Mouse (Mus musculus): ENCODE measurements around the gene Ccdc96.

The Ccdc96 gene

DNA sequence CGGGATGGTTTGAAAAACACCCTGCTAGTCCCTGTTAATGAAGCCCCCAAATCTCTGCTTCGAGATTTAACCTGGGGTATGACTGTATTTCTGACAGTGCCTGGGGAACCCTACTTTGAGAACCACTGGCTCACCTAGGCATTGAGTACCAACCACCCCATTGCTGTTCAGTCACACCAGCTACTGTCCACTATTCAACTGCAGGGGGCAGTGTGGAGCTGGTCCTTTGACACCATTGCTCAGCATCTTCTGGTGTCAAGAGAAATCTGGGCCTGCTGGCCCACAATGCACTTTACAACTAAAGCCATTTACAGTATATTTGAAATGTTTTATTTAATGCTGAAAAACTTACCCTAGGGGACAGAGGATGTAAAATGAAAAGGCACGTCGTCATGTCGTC, 10.1 kb upstream of the Ccdc96 start:
- DNase-seq: peak; percentile 59

DNA sequence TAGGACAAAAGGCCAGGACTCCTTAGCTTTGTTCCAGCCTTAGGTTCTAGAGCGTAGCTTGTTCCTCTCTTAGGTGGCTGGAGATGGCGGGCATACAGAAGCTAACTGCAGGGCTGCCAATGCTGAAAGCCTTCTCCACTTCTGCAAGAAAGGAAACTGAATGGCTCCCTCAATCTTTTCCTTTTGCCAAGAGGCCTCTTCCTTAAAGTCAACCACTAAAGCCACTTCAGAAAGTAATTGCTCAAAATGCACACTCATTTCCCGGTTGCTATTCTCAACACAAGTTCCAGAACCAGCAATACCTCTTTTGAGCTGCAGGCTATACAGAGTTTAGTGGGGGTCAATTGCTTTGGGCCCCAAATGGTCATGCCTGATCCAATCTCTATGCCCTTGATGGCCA, 6.9 kb upstream of the Ccdc96 start:
- no peak for DNase-seq

- no peak for DNase-seq
Observed at GRCm38 (mm10) chr5:36478540-36479420, 5.6 kb upstream of the Ccdc96 start.

- no peak for DNase-seq
Observed at GRCm38 (mm10) chr5:36479735-36480134, 4.7 kb upstream of the Ccdc96 start.

DNA sequence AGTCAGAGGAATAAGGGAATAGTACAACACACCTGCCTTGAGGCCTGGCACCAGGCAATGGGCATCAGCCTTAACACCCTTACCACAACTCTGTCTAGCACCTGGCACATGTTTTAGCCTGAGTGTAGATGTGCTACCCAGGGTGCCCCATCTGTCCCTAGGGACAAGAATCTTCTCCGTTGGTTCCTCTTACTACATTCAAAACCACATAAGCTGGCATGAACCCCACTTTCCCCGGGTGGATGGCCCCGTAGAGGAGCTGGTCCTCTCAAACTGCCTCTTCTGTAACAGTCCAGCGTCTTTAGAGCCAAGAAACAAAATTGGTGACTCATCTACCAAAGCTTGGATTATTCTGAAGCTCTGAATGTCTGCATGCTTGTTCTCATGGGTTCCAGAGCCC, 4.0 kb upstream of the Ccdc96 start:
- DNase-seq: no peak

DNA sequence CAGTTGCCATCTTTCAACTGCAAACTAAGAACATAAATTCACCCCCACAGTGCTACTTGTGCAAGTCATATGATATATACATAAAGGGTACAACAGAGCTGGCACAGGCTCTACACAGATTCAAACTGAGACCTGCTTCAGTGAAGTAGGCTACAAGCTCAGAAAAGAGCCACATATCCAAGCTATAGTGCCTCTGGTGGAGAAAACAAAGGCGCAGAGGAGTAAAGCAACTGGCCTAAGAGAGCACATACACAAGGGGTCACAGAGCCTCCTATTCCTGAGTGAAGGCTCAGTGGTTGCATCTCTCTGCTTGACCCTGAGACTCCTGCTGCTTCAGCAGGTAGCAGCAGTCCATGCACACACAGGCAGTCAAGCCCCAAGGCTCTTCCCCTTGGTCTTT, 3.3 kb upstream of the Ccdc96 start:
- no peak for DNase-seq

GRCm38 (mm10) chr5:36483203-36484101, 936 bp upstream of the Ccdc96 start:
- DNase-seq: peak; percentile 51

DNA sequence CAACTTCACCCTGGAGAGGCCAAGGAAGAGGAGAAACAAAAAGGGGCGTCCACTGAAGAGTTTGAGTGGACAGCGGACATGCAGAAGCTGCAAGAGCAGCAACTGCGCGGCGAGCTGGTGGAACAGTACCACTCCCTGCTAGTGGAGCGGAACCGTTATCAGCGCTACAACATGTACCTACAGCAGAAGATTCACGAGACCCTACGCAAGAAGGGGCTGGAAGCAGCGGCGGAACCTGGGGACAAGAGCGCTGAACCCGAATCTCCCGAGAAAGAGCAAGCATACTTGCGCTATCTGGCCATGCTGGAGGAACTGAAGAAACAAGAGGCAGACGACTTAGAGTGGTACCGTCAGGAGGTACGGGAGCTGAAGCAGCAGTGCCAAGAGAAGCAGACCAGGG, 918 bp downstream of the Ccdc96 start:
- no peak for DNase-seq

- DNase-seq: no peak
Observed at GRCm38 (mm10) chr5:36489225-36489624, 4.8 kb downstream of the Ccdc96 start.

GRCm38 (mm10) chr5:36493919-36494318, 9.5 kb downstream of the Ccdc96 start:
- DNase-seq: no peak

GRCm38 (mm10) chr5:36494709-36495108, 10.3 kb downstream of the Ccdc96 start:
- DNase-seq: no peak

- no peak for DNase-seq
Observed at GRCm38 (mm10) chr5:36505235-36505634, 20.8 kb downstream of the Ccdc96 start.

DNA sequence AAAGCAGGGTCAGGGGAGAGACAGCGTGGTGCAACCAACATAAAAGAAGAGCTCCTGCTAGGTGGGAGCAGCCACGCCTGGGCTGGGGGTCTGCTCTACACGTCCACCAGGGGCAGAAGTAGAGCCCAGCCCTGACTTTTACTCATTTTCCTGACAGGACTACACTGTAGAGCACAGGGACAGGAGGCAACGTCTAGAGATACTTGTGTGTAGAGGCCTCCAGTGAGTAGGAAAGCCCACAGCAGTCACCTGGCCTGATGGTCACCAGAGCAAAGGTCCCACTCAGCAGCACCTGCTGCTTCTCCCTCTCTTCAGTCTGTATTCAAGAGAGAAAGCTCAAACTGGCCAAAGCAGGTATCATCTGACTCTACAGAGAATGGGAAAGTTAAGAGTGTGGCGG, 21.3 kb downstream of the Ccdc96 start:
- DNase-seq: no peak

DNA sequence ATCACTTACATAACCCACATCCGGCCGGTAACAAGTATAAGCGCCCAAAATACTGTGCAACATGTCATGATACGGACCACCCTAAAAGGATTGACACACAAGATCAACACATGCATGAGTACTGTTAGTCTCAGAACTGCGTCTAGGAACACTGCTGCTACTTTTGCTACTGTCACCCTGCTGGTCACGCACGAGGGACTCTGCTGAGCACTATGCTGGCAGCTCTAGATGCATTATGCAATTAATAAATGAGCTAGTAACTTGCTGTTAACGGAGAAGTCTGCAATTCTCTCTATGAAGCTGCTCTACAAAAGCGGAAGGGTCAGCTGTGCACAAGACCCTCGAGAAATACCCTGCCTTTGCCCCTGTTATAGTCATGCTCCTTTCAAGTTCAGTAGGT, 24.0 kb downstream of the Ccdc96 start:
- no peak for DNase-seq

DNA sequence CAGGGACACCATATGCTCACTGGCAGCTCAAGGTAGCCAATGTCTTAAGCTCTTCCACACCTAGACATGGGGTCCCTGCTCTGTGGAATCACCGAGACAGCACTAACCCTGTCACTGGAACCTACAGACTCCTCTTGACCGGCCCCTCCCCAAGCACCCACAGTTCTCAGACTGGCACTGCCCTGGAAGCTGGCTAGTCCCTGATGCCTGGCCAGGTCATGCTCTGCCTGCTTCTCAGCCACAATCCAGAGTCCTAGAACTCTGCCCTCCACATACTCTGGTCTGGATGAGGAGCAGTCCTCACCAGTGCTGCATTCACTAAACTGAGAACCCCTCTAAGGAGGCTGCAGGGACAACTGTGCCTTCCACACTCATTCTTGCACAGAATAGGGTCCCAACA, 26.6 kb downstream of the Ccdc96 start:
- DNase-seq: no peak

DNA sequence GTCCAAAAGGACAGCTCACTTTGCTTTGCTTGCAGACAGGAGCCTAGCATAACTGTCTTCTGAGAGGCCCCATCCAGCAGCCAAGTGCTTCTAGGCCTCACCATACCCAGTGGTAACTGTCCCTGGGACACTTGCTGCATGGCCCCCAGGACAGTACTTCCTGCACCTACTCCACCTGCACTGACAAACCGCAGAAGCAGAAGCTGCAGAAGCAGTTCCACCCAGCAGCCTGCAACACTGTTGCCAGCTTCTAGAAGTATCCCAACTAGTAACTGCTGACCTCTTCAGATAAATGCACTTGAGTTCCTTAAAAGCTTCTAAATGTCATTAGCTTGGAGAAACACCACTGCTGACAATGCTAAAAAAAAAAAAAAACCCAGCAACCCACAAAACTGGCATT, 30.7 kb downstream of the Ccdc96 start:
- DNase-seq: no peak

DNA sequence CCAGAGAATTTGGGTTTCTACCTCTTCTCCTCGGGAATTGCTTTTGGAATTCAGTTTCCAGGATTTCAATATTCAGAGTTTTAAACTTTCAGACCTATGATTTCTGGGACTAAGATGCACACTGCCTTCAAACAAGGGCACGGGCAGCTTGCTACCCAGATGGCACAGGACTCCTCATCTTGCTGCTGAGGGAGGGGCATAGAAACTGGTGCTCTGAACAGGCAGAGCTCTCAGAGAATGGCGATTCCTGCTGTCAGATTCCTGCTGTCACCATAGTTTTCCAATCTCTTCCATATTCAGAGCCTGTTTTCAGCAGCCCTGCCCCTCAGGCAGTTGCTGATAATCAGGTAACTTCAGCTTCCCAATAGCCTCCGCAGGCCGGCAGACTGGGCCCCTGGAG, 31.2 kb downstream of the Ccdc96 start:
- no peak for DNase-seq

GRCm38 (mm10) chr5:36517596-36517995, 33.2 kb downstream of the Ccdc96 start:
- DNase-seq: peak; percentile 29

GRCm38 (mm10) chr5:36519751-36520150, 35.4 kb downstream of the Ccdc96 start:
- no peak for DNase-seq

- no peak for DNase-seq
Observed at GRCm38 (mm10) chr5:36522782-36523181, 38.4 kb downstream of the Ccdc96 start.

DNA sequence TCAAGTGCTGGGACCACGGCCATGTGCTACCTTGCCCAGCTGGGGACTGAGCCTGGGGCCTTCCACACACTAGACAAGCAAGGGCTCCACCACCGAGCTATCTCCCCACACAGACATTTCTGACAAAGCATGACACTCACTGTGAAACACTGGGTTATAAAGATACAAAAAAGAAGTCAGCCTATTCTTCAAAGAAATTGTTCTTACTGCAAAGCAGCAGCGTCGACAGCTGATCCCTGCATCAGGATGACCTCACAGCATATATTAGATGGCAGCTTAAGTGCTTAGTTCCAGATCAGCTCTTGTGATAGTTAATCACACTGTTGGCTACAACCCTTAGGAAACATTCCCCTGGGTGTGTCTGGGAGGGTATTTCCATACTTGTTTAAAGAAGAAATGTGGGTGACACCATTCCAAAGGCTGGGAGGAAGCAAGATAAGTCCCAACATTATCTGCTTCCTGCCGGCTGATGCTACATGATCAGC, 38.9 kb downstream of the Ccdc96 start:
- DNase-seq: no peak

DNA sequence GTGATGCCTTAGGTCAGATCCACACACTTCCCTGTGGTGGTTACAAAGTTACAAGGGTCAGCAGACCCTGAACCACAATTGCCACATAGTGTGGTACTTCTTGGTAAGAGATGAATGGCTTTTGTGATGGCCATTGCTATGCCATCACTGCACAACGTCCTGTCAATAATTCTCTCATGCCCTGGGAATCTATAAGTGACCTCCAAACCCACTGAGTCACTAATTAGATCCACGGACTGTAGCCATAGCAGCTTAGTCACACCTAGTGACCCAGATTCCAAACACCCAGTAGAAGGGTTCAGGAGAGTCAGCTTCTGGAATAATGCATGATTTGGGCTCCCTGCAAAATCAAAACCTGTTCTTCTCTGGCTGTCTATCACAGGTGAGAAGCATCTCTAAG, 40.8 kb downstream of the Ccdc96 start:
- no peak for DNase-seq

GRCm38 (mm10) chr5:36526274-36526673, 41.9 kb downstream of the Ccdc96 start:
- no peak for DNase-seq

- DNase-seq: no peak
Observed at GRCm38 (mm10) chr5:36526921-36527320, 42.5 kb downstream of the Ccdc96 start.

Measured in cerebellum, adult 8-10 months (tissue).